ENCODE assay signal across 14 mouse cellular contexts in genomic region chr13:102108916-102109315, GRCm38 (mm10).
"Had no signal": no experiment of that assay in that cellular context is flagged by ENCODE, and none has a peak within 500 bp of the region (broad histone marks: within the 10 kb centered on the region; RNA-seq: fewer than 3 reads in every experiment).

No protein-coding gene starts in this region.

- H3K27ac ChIP-seq: kidney, postnatal 0 days; left cerebral cortex, adult 2 months; liver, embryonic 13.5 days; midbrain, embryonic 15.5 days; stomach, embryonic 15.5 days had no signal

- H3K27me3 ChIP-seq: liver, embryonic 13.5 days; midbrain, embryonic 15.5 days; stomach, embryonic 15.5 days had no signal

- H3K36me3 ChIP-seq: liver, embryonic 13.5 days; midbrain, embryonic 15.5 days; stomach, embryonic 15.5 days had no signal

- DNase-seq: kidney, postnatal 36 days; layer of hippocampus, postnatal 36 days; liver, embryonic 13.5 days; lung, adult 2 months; lung, postnatal 14 days; lung, postnatal 4 days; right cerebral cortex, postnatal 25 days; spleen, adult 18-20 months; thymus, postnatal 25 days had no signal

- H3K4me1 ChIP-seq: midbrain, embryonic 15.5 days; stomach, embryonic 15.5 days had no signal

- ATAC-seq: midbrain, embryonic 15.5 days had no signal

- H3K4me3 ChIP-seq: left cerebral cortex, adult 2 months; liver, embryonic 13.5 days; midbrain, embryonic 15.5 days; stomach, embryonic 15.5 days had no signal

- H3K9ac ChIP-seq: liver, embryonic 13.5 days; midbrain, embryonic 15.5 days; stomach, embryonic 15.5 days had no signal

- H3K4me2 ChIP-seq: liver, embryonic 13.5 days; midbrain, embryonic 11.5 days; midbrain, embryonic 15.5 days; stomach, embryonic 15.5 days had no signal

- H3K9me3 ChIP-seq: liver, embryonic 13.5 days; midbrain, embryonic 15.5 days; stomach, embryonic 15.5 days had no signal
